Mouse (Mus musculus) midbrain, embryonic 13.5 days (tissue): ENCODE data around the gene Dynlt1b. TPM values are rescaled to one million over a fixed set of nuclear protein-coding genes. Genes with fewer than 3 reads are reported as not detected.
A peak's percentile ranks its signal among the peaks of the same experiment; 100 is the strongest.
"Not testable (repeated sequence)": the region's sequence is repeated elsewhere in the genome, so short reads cannot be mapped to it uniquely, and the experiment has no call there.

Experiments
- ATAC-seq: fragments of 200-750 bp; cut with Nextera tagmentation; 2 replicates; pipeline ENCODE4 v1.8.0; 2017; ENCODE audit warnings: mild to moderate bottlenecking, moderate TSS enrichment, moderate library complexity
- H3K27ac ChIP-seq: fragments of 300-500 bp; sonication (generic); 2 replicates; pipeline ENCODE4 v1.5.1; 2015; ENCODE audit warnings: inconsistent platforms, mild to moderate bottlenecking, moderate library complexity
- H3K27me3 ChIP-seq: fragments of 300-500 bp; sonication (generic); 2 replicates; pipeline ENCODE4 v1.6.1; 2015; ENCODE audit warnings: mild to moderate bottlenecking, inconsistent platforms
- H3K36me3 ChIP-seq: fragments of 300-500 bp; sonication (generic); 2 replicates; pipeline ENCODE4 v1.6.1; 2015; ENCODE audit warnings: mild to moderate bottlenecking, inconsistent platforms
- H3K4me1 ChIP-seq: fragments of 300-500 bp; sonication (generic); replicated peaks from 2 replicates; pipeline ENCODE4 v1.6.1; 2015; ENCODE audit warnings: inconsistent platforms
- H3K4me2 ChIP-seq: fragments of 300-500 bp; sonication (generic); replicated peaks from 2 replicates; pipeline ENCODE4 v1.6.1; 2015; ENCODE audit warnings: moderate library complexity, mild to moderate bottlenecking, inconsistent platforms
- H3K4me3 ChIP-seq: fragments of 300-500 bp; sonication (generic); replicated peaks from 2 replicates; pipeline ENCODE4 v1.5.1; 2015; ENCODE audit warnings: mild to moderate bottlenecking, inconsistent platforms
- H3K9ac ChIP-seq: fragments of 300-500 bp; sonication (generic); replicated peaks from 2 replicates; pipeline ENCODE4 v1.6.1; 2015; ENCODE audit warnings: mild to moderate bottlenecking, inconsistent platforms
- H3K9me3 ChIP-seq: fragments of 300-500 bp; sonication (generic); 2 replicates; pipeline ENCODE4 v1.6.1; 2016; ENCODE audit warnings: mild to moderate bottlenecking, inconsistent platforms
- WGBS: fragments of 180-500 bp; shearing (Covaris S2); methylation state at CpG from one replicate; pipeline ENCODE4 v1.1.7; 2015; 5-methylcytosine and 5-hydroxymethylcytosine counted together
- polyA plus RNA-seq: library from polyadenylated mRNA; unstranded; fragments of >200 nt; fragmentation: Nextera tagmentation; extraction: Ambion mirVana; gene quantifications from 2 replicates; pipeline ENCODE4 v1.2.1, GENCODE M21; 2015

Dynlt1b gene
- polyA plus RNA-seq, 1 experiment from 2014 or later: 1,193 TPM

DNA sequence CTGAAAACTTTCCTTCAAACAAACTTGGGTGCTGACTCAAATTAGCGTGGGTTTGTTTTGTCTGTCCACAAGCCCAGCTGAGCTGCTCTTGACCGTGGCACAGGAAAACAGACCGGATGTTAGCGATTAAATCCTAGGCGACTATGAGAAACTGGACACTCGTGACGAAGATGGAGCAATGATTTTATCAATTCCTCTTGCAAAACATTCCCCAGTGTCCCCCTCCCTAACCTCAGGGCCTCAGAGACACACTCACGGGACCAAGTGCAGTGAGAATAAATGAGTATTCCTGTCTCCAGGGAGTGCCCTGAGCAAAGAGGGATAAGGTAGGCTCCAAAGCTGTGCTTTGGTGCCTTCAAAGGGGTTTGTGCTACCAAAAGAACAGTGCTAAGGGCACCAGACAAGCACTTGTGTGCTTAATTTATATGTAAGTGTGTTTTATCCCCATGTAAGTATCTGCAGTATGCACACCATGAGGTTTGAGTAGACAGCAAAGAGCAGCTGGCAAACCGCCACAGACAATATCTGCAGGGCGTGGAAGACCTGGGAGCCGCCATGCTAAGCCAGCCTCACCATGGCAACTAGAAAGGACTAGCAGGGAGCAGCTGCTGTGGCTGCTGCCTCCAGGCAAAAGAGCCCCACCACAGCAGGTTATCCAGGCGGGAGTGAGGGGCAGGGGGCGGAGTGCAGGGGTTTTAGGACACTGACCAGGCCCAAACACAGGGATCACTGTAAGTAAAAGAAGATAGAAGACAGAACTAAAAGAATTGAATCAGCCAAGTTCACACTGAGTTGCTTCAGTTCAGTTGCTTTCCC is 30.4 kb upstream of the Dynlt1b start:
- 0 out of 2 replicates have a peak overlapping the region, but pooled peaks have one; percentile 13 for H3K4me2 ChIP-seq
- H3K27ac ChIP-seq: peak overlapping the region; percentile 89
- H3K4me3 ChIP-seq, H3K36me3 ChIP-seq, H3K9ac ChIP-seq, H3K9me3 ChIP-seq, H3K27me3 ChIP-seq: not testable (repeated sequence)
- 18% methylated on average over 9 of the region's 13 CpGs for WGBS
- ATAC-seq: peak; percentile 96
- peaks cover 12% of the 10 kb centered on the region for H3K4me1 ChIP-seq

DNA sequence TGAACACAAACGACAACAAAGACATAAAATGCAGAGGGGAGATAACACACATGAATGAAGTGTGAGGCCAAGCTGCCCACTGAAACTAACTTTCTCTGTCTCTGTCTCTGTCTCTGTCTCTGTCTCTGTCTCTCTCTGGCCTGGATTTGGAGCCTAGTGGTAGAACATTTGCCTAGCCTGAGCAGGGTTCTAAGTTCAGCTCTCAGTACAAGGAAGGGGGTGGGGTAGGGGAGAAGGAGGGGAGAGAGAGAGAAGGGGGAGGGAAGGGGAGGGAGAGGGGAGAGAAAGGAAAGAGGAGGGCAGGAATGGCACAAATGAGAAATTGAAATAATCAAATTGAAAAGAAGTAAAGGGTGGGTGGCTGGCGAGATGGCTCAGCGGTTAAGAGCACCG is 29.8 kb upstream of the Dynlt1b start:
- not testable (repeated sequence) for H3K27me3 ChIP-seq, H3K4me3 ChIP-seq, H3K9ac ChIP-seq, H3K9me3 ChIP-seq, H3K36me3 ChIP-seq
- Histone ChIP-seq H3K4me2 (0 out of 2 replicates have a peak overlapping the region, but pooled peaks have one; percentile 13), H3K27ac (peak overlapping the region; percentile 89), H3K4me1 (peaks cover 12% of the 10 kb centered on the region)
- peak; percentile 73 for ATAC-seq
- WGBS: 64% methylated on average over 4 of the region's 4 CpGs

DNA sequence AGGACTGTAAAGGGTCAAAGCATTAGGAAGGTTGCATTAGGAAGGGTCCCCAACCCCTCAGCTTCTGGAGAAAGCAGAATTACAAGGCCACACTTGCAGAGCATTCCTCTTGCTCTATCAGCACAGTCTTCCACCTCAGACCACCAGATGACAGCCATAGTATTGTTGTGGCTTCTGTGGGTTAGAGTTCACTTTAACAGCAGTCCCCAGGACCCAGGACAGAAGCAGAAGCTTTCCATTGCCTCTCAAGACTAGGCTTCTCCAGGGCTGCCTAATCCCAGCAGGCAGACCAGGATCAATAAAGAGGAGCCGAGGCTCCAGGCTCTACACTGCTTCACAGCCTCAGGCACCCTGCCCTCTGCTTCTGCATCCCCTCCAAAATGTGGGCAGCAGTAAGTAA is 25.4 kb upstream of the Dynlt1b start:
- not testable (repeated sequence) for H3K9me3 ChIP-seq, H3K27ac ChIP-seq, H3K4me3 ChIP-seq, H3K36me3 ChIP-seq, H3K4me2 ChIP-seq, H3K4me1 ChIP-seq, ATAC-seq, H3K27me3 ChIP-seq, H3K9ac ChIP-seq
- WGBS: 53% methylated on average over 1 of the region's 1 CpGs

DNA sequence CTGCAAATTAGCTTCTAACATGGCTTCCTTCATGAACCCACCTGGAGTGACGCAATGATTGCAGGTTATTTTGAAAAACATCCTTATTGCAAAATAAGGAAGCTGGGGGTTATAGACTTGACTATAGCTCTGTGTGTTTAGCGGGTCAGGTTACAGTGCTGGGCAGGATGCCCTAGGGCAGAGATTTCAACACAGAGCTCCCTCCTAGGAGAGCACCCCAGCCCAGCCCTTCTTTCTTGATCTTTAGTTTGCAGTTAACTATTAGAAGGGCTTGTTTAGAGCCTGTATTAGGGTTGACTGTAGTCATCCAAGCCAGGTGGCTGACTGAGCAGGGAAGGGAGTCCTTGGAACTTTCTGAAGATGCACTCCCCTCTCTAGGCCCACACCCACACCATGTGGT is 22.9 kb upstream of the Dynlt1b start:
- not testable (repeated sequence) for H3K9ac ChIP-seq, H3K27ac ChIP-seq, H3K9me3 ChIP-seq, ATAC-seq, H3K27me3 ChIP-seq, H3K4me3 ChIP-seq, H3K4me1 ChIP-seq, H3K36me3 ChIP-seq, H3K4me2 ChIP-seq
- WGBS: 82% methylated on average over 1 of the region's 2 CpGs

DNA sequence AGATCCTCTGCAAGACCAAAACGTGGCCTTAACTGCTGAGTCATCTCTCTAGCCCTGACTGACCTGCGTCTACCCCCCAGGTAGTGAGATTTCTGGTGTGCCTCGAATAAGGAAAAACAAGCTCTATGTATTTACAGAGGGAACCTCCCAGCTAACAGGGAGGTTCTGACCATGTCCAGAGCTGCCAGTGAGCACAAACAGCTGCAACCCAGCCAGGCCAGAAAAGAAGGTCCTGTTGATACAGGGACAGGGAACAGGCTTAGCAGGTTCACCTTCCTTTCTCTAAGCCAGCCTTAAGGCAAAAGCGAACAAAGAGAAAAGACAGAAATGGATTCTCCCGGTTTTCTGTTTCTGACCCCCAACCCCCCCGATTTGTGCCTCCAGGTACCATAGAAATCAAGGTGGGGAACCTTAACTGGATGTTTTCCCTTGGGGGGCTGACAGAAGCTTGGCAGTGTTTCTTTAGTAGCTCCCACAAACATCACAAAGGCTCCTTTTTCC is 19.1 kb upstream of the Dynlt1b start:
- H3K36me3 ChIP-seq, ATAC-seq, H3K4me1 ChIP-seq, H3K27me3 ChIP-seq, H3K27ac ChIP-seq, H3K4me3 ChIP-seq, H3K9me3 ChIP-seq, H3K4me2 ChIP-seq, H3K9ac ChIP-seq: not testable (repeated sequence)
- WGBS: 57% methylated on average over 6 of the region's 6 CpGs

DNA sequence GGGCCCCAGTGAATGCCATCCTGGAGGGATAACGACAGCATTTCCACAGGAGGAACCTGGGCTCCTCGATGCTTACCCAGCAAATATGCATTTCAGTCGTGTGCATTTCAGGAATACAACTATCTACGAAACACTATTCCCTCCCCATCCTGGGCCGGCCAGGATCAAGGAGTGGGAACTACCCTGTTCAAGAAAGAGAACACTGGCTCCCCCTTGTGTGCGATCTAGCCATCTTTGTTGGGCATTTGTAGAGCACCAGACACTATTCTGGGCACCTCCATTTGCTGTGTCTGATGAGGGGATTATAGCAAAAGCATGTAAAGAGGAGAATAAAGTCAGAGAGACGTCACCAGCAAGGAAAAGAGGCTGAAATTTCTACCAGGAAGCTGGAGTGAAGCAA is 12.8 kb upstream of the Dynlt1b start:
- H3K27ac ChIP-seq, H3K4me2 ChIP-seq, H3K4me1 ChIP-seq, H3K9ac ChIP-seq, H3K9me3 ChIP-seq, H3K36me3 ChIP-seq, ATAC-seq, H3K4me3 ChIP-seq, H3K27me3 ChIP-seq: not testable (repeated sequence)
- WGBS: 33% methylated on average over 6 of the region's 7 CpGs

DNA sequence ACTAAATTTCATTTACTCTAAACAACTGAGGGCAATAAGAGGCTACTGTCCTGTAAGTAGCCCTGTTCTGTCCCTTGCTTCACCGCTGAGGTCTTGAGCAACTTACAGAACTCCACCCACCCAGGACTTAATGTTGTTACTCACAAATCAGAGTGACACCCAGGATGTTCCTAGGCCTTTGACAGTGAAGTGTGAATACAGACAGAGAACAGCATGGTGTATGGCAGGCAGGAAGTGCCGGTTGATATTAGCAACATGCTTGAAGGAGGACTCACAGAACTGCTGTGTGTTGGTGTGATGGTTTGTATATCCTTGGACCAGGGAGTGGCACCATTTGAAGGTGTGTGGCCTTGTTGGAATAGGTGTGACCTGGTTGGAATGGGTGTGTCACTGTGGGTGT is 9.4 kb upstream of the Dynlt1b start:
- ATAC-seq, H3K9me3 ChIP-seq, H3K27ac ChIP-seq, H3K4me2 ChIP-seq, H3K4me3 ChIP-seq, H3K4me1 ChIP-seq, H3K36me3 ChIP-seq, H3K9ac ChIP-seq, H3K27me3 ChIP-seq: not testable (repeated sequence)
- WGBS: 94% methylated on average over 1 of the region's 2 CpGs

DNA sequence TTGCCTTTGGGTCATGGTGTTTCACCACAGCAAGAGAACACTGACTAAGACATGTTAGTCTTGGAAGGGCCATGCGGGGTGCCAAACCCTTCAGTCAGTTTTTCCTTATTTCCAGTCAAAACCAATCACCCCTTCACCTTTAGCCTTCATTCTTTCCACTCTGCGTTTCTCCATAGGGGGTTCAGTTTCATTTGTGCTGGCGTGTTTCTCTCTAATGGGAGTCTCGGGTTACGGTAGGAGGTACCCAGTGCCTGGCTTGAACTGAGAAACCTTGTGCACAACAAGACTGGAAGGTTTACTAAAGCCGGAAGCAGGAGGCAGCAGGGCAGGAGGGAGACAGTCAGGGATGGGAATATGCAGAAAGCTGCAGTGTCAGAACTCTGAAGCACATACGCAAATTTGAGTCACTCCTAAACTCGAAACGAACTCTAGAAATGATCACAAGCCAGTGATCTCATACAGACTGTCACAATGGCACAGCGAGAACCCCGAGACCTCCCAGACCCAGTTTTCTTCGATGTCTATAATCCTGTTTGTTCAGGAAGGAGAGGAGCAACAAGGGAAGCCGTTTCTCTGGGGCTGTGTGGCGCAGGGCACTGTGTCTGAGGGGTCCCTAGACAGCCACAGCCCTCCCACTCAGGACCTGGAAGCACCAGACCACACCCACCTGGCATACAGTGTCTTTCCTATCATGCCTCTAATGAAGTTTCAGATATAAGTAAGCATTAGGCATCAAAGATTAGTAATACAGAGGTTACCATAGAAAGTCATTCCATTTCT is 8.2 kb upstream of the Dynlt1b start:
- not testable (repeated sequence) for H3K36me3 ChIP-seq, H3K9ac ChIP-seq, H3K4me2 ChIP-seq, H3K9me3 ChIP-seq, H3K27me3 ChIP-seq, H3K27ac ChIP-seq, H3K4me1 ChIP-seq, H3K4me3 ChIP-seq
- peak; percentile 38; the same call in 1 of the 2 replicates for ATAC-seq
- WGBS: 31% methylated on average over 13 of the region's 14 CpGs

DNA sequence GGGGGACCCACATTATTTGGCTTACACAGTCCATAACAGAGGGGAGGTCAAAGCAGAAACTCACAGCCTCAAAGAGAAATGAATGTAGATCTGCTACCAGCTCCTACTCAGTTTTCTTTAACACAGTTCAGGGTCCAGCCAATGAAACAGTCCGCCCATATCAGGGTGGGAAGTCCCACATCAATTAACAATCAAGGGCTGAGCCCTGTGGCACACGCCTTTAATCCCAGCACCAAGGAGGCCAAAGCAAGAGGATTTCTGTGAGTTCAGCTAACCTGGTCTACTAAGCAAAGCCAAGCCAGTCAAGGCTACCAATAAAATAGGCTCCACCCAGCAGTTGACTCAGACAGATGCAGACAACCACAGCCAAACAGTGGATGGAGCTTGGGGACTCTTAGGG is 7.5 kb upstream of the Dynlt1b start:
- WGBS: 42% methylated on average over 2 of the region's 2 CpGs
- not testable (repeated sequence) for H3K9ac ChIP-seq, H3K4me2 ChIP-seq, H3K4me3 ChIP-seq, H3K27me3 ChIP-seq, H3K27ac ChIP-seq, H3K9me3 ChIP-seq, H3K4me1 ChIP-seq, H3K36me3 ChIP-seq
- ATAC-seq: 0 out of 2 replicates have a peak, but pooled peaks have one; percentile 13

DNA sequence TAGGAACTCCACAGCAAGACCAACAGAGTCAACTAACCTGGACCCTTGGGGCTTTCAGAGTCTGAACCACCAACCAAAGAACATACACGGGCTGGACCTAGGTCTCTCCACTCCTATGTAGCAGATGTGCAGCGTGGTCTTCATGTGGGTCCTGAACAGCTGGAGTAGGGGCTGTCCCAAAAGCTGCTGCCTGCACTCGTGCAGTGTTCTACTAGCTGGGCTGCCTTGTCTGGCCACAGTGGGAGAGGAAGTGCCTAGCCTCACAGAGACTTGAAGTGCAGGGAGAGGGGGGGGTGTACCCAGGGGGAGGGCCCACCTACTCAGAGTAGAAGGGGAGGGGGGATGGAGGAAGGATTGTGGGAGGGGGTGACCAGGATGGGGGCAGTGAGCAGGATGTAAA is 7.1 kb upstream of the Dynlt1b start:
- H3K4me1 ChIP-seq, H3K27ac ChIP-seq, H3K36me3 ChIP-seq, H3K27me3 ChIP-seq, H3K9me3 ChIP-seq, H3K4me3 ChIP-seq, H3K9ac ChIP-seq, H3K4me2 ChIP-seq: not testable (repeated sequence)
- ATAC-seq: peak; percentile 21; the same call in 1 of the 2 replicates
- WGBS: 60% methylated on average over 3 of the region's 3 CpGs

DNA sequence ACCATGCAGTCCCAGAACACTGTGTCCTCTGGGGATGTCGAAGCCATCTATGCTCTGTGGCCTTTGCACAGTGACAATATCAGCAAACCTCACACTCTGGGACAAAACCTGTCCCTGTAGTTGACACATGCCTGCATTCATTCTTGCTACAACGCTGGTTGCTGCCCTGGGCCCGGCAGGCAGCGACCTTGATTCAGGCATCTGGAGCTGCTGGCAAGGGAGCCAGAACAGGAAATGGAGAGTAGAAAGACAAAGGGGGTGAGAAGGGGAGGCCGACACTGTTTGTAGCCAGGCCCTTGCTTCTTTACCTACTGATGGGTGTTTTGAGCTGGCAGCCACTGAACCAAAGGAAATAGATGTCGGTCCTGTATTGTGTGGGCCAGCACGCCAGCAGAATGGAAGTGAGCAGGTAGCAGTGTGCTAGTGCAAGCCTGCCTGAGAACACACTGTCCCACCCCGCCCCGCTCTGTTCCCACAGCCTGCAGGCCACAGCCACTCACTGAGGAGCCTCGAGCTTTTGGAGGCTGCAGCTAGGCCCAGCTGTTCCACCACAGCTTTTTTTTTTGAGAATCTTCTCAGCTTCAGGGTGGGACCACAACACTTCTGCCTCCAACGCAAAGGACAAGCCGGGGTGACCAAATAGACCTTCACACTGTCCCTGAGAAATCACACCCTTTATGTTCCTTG is 5.5 kb upstream of the Dynlt1b start:
- H3K27me3 ChIP-seq, H3K27ac ChIP-seq, H3K4me1 ChIP-seq, ATAC-seq, H3K36me3 ChIP-seq, H3K4me3 ChIP-seq, H3K9me3 ChIP-seq, H3K9ac ChIP-seq, H3K4me2 ChIP-seq: not testable (repeated sequence)
- WGBS: 72% methylated on average over 12 of the region's 12 CpGs

DNA sequence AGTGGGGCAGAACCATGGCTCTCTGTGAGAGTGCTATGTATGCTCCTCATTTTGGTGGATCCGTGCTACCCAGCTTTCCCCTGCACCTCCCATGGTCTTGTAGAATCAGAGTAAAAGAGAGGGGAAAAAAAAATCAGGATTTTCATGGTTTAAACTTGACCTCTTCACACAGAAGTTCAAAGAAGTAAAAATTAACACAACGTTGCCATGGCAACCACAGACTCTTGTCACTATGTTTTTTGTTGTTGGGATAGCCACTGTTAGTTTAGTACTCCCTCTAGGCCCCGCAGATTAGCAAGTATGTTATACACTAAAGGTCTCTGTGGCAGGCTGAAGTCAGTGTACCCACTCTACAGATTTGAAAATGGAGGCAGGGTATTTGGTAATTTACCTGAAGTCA is 4.6 kb upstream of the Dynlt1b start:
- not testable (repeated sequence) for ATAC-seq

More for the DNA sequence above, 4.6 kb upstream of the Dynlt1b start:
- H3K9ac ChIP-seq, H3K4me2 ChIP-seq, H3K9me3 ChIP-seq, H3K4me1 ChIP-seq, H3K27ac ChIP-seq, H3K4me3 ChIP-seq, H3K27me3 ChIP-seq, H3K36me3 ChIP-seq: not testable (repeated sequence)
- WGBS: 68% methylated on average over 3 of the region's 3 CpGs
